24 mouse cellular contexts compared by ENCODE assay signal in the genomic region with DNA sequence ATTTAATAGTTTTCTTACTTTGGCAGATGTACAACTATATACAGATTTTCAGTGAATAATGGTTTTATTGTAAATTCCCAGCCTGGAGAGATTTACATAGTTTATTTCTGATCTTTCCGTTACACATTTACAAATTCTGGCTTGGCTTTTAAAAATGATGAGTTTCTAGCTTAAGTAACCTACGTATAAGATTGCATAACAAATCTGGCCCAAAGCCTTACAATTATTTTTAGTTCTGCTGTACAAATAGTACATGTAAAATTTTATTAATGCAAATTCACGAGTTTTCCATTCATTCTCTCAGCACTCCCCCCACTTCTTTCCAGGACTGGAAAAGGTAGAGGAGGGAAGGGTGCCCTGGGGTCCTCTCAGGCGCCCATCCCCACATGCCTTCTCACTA.
"Had no signal": no experiment of that assay in that cellular context is flagged by ENCODE, and none has a peak within 500 bp of the region (broad histone marks: within the 10 kb centered on the region; RNA-seq: fewer than 3 reads in every experiment).

No protein-coding gene starts in this region.

- DNase-seq: gastrocnemius, postnatal 14 days; gastrocnemius, postnatal 36 days; heart, adult 11 months; heart, adult 2 months; heart, postnatal 14 days; heart, postnatal 36 days; kidney, adult 11 months; kidney, adult 2 months; kidney, adult 9 months; kidney, postnatal 14 days; kidney, postnatal 36 days; layer of hippocampus, adult 9-11 months; layer of hippocampus, postnatal 36 days; left cerebral cortex, postnatal 4 days had no signal

- H3K27ac ChIP-seq: heart, adult 2 months; heart, embryonic 13.5 days; heart, embryonic 15.5 days; hindbrain, embryonic 13.5 days; hindbrain, embryonic 15.5 days; hindbrain, postnatal 0 days; kidney, embryonic 15.5 days; kidney, postnatal 0 days; limb, embryonic 13.5 days had no signal

- ATAC-seq: hindbrain, postnatal 0 days; intestine, embryonic 16.5 days had no signal

- H3K4me3 ChIP-seq: heart, adult 2 months; heart, embryonic 13.5 days; heart, embryonic 15.5 days; hindbrain, embryonic 13.5 days; hindbrain, embryonic 15.5 days; kidney, embryonic 15.5 days; limb, embryonic 13.5 days had no signal

- H3K27me3 ChIP-seq: heart, embryonic 13.5 days; heart, embryonic 15.5 days; hindbrain, embryonic 13.5 days; hindbrain, embryonic 15.5 days; kidney, embryonic 15.5 days; limb, embryonic 13.5 days had no signal

- H3K9me3 ChIP-seq: heart, embryonic 15.5 days; hindbrain, embryonic 13.5 days; hindbrain, embryonic 15.5 days; kidney, embryonic 15.5 days; limb, embryonic 13.5 days had no signal

- H3K9ac ChIP-seq: heart, embryonic 13.5 days; heart, embryonic 15.5 days; hindbrain, embryonic 13.5 days; hindbrain, embryonic 15.5 days; kidney, embryonic 15.5 days; limb, embryonic 13.5 days had no signal

- H3K4me1 ChIP-seq: heart, embryonic 13.5 days; heart, embryonic 15.5 days; hindbrain, embryonic 13.5 days; hindbrain, embryonic 15.5 days; kidney, embryonic 15.5 days; limb, embryonic 13.5 days had no signal

- H3K4me2 ChIP-seq: heart, embryonic 11.5 days; heart, embryonic 13.5 days; heart, embryonic 15.5 days; hindbrain, embryonic 13.5 days; hindbrain, embryonic 15.5 days; kidney, embryonic 15.5 days; limb, embryonic 13.5 days had no signal
